Mouse (Mus musculus): ENCODE results near the gene Cmah.
A peak's percentile ranks its signal among the peaks of the same experiment; 100 is the strongest.

The Cmah gene

GRCm38 (mm10) chr13:24327201-24327600 is at the start of gene Cmah:
Gene Cmah (plus strand): TSS chr13:24327404.
- no peak for DNase-seq (ENCODE audit: low read depth)

GRCm38 (mm10) chr13:24279407-24279761 is 47.8 kb upstream of the Cmah start:
- no peak for DNase-seq (ENCODE audit: low read depth)

- no peak for DNase-seq (ENCODE audit: low read depth)
Observed at GRCm38 (mm10) chr13:24279762-24280438, 47.3 kb upstream of the Cmah start.

GRCm38 (mm10) chr13:24280439-24281431 is 46.5 kb upstream of the Cmah start, which contains the start of gene Carmil1:
Gene Carmil1 (minus strand): TSS chr13:24280795.
- peak; percentile 57 for DNase-seq (ENCODE audit: low read depth)

GRCm38 (mm10) chr13:24287381-24287780 is 39.8 kb upstream of the Cmah start:
- DNase-seq (ENCODE audit: low read depth), result no peak

- DNase-seq (ENCODE audit: low read depth), result no peak
Observed at GRCm38 (mm10) chr13:24297252-24297651, 30.0 kb upstream of the Cmah start.

- DNase-seq (ENCODE audit: low read depth), result no peak
Observed at GRCm38 (mm10) chr13:24305486-24305885, 21.7 kb upstream of the Cmah start.

GRCm38 (mm10) chr13:24306248-24306647 is 21.0 kb upstream of the Cmah start:
- DNase-seq (ENCODE audit: low read depth), result no peak

GRCm38 (mm10) chr13:24311011-24311940 is 15.9 kb upstream of the Cmah start:
- DNase-seq (ENCODE audit: low read depth), result no peak

- DNase-seq (ENCODE audit: low read depth), result no peak
Observed at GRCm38 (mm10) chr13:24316563-24316962, 10.6 kb upstream of the Cmah start.

- DNase-seq (ENCODE audit: low read depth), result peak; percentile 52
Observed at GRCm38 (mm10) chr13:24318618-24319017, 8.6 kb upstream of the Cmah start.

GRCm38 (mm10) chr13:24321313-24321712 is 5.9 kb upstream of the Cmah start:
- no peak for DNase-seq (ENCODE audit: low read depth)

- DNase-seq (ENCODE audit: low read depth), result no peak
Observed at GRCm38 (mm10) chr13:24328036-24328817, 1.0 kb downstream of the Cmah start.

GRCm38 (mm10) chr13:24330128-24330527 is 2.9 kb downstream of the Cmah start:
- no peak for DNase-seq (ENCODE audit: low read depth)

- DNase-seq (ENCODE audit: low read depth), result no peak
Observed at GRCm38 (mm10) chr13:24330836-24331523, 3.8 kb downstream of the Cmah start.

GRCm38 (mm10) chr13:24332537-24332936 is 5.3 kb downstream of the Cmah start:
- peak; percentile 44 for DNase-seq (ENCODE audit: low read depth)

GRCm38 (mm10) chr13:24336818-24337217 is 9.6 kb downstream of the Cmah start:
- DNase-seq (ENCODE audit: low read depth), result no peak

- no peak for DNase-seq (ENCODE audit: low read depth)
Observed at GRCm38 (mm10) chr13:24337874-24338273, 10.7 kb downstream of the Cmah start.

- peak; percentile 83 for DNase-seq (ENCODE audit: low read depth)
Observed at GRCm38 (mm10) chr13:24338343-24338861, 11.2 kb downstream of the Cmah start.

GRCm38 (mm10) chr13:24339907-24340306 is 12.7 kb downstream of the Cmah start:
- no peak for DNase-seq (ENCODE audit: low read depth)
